Mouse (Mus musculus): ENCODE measurements around the gene Tspan3.

DNA sequence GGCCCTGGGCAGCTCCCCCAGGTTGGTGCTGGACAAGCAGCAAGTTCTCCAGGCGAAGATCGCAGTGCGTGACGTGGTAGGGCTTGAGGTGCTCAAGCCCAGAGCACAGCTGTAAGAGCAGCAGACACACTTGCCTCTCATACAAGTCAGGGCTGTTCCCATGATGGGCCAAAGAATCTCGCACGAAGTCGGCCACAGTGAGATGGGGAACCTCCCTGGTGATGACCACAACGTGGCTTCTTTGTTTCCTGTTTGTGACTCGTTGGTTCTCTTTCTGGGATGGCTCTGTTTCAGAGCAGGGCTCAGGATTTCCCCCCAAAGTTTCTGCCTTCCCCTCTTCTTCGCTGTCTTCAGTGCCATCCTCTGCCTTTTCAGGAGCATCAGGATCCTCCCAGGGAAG is 41.8 kb upstream of the Tspan3 start:
- no peak for TF ChIP-seq POLR2A (IDR thresholded peaks at IDR 0.05; ENCODE audit: extremely low read depth, insufficient read depth, low read length)
- no peak for TF ChIP-seq CTCF (IDR thresholded peaks at IDR 0.05; ENCODE audit: extremely low read depth, insufficient read depth, low read length)
